Mouse (Mus musculus) heart, adult 10 weeks (tissue): ENCODE measurements around the gene Sp140. TPM values are rescaled to one million over a fixed set of nuclear protein-coding genes. Genes with fewer than 3 reads are reported as not detected.

Experiments
- polyA plus RNA-seq: library from polyadenylated mRNA; stranded (reverse); fragments of 350-450 nt; fragmentation: Illumina TruSeq; extraction: RNeasy Lipid Tissue Mini Kit (QIAGEN cat#74804); gene quantifications from one replicate; pipeline ENCODE4 v1.2.3, GENCODE M21; 2014; ENCODE audit warnings: low read depth, low replicate concordance

Sp140 gene
- 4.3 TPM for polyA plus RNA-seq

GRCm38 (mm10) chr1:85600078-85600477 lies at the start of gene Sp140:
Gene Sp140, plus strand, starts transcription at chr1:85600378.

GRCm38 (mm10) chr1:85575376-85575775 lies 24.8 kb upstream of the Sp140 start, which contains the start of gene G530012D18Rik:
Gene G530012D18Rik, plus strand, starts transcription at chr1:85575676.

GRCm38 (mm10) chr1:85598271-85599012 lies 1.7 kb upstream of the Sp140 start, which contains the start of gene Sp110:
Gene Sp110, minus strand, starts transcription at chr1:85598817.

GRCm38 (mm10) chr1:85649881-85650280 lies 49.7 kb downstream of the Sp140 start, which contains the start of gene Sp100:
Gene Sp100, plus strand, starts transcription at chr1:85649988.

Other genes starting within 250 kb of the Sp140 start
- gene G530012D18Rik, start 24.7 kb upstream of the Sp140 start, polyA plus RNA-seq: not detected
- gene Sp110, start 1.6 kb upstream of the Sp140 start, polyA plus RNA-seq: 10.0 TPM
- gene Sp100, start 49.6 kb downstream of the Sp140 start, polyA plus RNA-seq: 36.7 TPM
- 1.7 TPM for gene A630001G21Rik, start 178.3 kb downstream of the Sp140 start, polyA plus RNA-seq
- gene Cab39, start 193.1 kb downstream of the Sp140 start, polyA plus RNA-seq: 87.7 TPM